Mouse (Mus musculus): ENCODE measurements at regions not wholly inside any gene's neighbourhood (a gene's known extent, or its start where the extent isn't known, plus 50 kb on each side); places are given as distances from the start of the nearest gene placed in this dataset.

DNA sequence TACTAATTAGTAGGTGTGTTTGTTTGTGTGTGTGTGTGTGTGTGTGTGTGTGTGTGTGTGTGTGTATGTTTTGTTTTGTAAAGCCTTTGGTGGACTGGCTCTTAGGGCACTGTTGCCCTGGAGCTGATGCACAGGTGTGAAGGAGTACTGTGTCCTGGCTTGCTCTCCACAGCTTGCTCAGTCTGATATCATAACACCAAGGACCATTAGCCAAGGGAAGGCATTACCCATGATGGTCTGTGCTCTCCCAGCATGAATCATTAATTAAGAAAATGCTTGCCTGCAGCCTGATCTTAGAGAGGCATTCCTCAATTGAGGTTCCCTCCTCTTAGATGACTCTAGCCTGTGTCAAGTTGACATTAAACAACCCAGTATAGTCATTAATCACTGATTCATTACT lies 54.7 kb downstream of the Spry2 start:
- no peak for DNase-seq

DNA sequence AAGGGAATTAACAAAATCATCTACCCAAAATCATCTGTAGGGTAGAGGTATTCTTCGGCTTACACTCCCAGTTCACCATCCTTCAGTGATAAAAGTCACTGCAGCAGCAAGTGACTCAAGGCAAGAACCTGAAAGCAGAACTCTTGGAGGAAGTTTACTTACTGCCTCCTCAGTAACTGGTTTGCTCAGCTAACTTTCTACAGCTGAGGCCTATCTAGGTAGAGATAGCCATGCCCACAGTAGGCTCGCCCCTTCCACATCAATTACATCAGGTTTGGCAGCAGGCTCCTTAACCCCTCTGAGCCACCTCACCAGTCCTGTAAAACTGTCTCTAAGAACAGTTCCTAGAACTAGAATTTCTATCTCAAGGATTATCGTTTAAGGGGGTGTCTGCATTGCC lies 59.1 kb downstream of the Spry2 start:
- DNase-seq, result no peak

DNA sequence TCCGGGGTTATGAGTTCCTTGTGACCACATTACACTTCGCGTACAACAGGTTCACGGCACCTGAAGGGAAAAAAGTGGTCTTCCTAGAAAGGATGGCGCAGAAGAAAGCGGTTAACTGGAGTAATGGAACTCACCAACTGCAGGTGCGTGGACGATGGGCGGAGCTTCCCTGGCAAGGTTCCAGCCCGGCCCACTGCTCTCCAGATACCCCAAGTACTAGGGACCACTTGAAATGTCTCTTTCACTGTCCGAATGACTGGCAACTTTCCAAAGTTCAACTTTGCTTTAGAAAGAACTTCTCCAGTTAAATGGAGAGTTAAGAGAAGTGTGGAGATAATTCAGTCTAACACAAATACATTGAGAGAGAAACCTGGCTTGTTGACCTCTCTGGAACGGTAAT lies 65.9 kb downstream of the Spry2 start:
- DNase-seq, result no peak

DNA sequence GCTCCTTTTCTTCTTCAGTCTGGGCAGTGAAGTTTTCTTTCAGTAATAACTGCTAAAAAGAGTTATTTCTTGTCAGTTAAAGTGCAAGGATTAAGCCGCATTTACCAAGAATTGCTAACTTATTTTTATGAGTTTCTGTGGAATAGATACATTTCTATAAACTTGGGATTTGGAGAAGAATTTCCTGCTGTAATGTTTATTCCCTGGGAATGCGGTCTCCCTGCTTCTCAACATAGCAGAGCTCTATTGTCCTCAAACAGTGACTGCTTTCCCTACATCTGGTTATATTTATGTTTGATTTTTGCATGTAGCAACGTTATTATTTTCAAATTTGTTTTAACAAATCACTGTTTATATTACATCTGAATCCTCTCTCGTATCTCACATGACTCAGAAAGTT lies 66.3 kb downstream of the Spry2 start:
- no peak for DNase-seq

DNA sequence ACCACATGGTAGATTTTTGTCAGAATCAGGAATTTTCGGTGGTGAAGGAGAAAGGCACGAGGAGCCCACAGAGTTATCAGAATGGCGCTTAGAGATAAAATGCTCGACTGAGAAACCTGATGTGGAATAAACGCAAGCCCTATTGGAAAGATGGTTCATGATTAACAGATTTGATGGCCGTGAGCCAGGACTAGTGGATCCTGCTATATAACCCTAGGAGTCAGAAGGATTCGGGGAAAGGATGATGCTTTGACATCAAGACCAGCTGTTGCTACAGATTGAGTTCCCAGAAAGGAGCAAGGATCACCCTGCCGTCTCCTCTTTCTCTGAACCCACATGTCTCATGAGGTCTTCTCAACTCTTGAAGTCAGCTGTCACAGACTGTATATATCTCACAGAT lies 73.5 kb downstream of the Spry2 start:
- DNase-seq, result no peak

DNA sequence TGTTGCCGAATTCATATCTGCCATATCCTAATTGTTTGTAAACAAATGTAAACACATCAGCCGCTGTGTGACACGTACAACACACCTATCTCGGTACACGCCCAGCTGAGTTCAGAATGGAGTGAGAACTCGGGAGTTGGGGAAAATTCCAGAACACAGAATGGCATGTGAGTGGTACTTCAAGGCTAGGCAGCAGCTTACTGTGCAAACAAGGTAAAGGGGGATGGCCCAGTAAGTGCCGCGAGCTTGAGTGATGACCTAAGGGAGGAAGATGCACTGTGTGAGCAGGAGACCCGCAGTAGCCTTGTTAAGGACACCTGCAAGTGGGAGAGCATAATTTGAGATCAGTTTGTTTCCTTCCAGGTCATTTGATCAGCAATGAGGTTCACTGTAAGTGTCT lies 74.0 kb downstream of the Spry2 start:
- DNase-seq, result no peak

DNA sequence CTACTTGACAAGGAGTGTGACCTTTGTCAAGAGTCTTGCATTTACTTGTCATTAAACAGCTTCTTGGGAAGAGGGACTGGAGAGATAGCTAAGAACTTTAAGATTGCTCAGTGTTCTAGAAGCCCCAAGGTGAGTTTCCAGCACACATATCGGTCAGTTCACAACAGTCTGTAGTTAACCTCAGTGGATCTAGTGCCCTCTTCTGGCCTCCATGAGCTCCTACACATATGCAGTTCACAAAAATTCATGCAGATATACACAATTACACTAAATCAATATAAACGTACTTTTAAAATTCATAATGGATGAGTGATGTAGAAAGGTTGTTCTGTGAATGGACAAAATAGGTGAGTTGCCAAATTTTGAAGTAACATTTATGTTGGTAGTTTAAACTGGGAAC lies 77.1 kb downstream of the Spry2 start:
- no peak for DNase-seq

DNA sequence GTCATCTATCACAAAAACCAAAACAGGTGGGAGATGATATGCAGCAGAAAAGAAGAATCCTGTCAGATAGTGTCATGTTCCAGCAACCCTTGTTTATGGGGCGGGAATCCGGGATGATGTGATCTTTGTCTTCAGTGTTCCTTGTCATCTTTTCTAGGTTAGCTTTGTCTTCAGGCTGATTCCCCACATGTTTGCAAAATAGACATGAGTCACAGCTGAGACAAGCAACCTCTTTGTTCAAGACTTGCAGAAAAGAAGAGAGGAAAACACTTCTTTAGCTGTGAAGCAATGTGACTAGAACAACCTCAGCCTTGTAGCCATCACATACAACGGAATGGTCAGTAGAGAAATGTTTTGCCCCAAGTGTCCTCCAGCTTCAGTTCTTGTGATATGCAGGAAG lies 77.8 kb downstream of the Spry2 start:
- no peak for DNase-seq

DNA sequence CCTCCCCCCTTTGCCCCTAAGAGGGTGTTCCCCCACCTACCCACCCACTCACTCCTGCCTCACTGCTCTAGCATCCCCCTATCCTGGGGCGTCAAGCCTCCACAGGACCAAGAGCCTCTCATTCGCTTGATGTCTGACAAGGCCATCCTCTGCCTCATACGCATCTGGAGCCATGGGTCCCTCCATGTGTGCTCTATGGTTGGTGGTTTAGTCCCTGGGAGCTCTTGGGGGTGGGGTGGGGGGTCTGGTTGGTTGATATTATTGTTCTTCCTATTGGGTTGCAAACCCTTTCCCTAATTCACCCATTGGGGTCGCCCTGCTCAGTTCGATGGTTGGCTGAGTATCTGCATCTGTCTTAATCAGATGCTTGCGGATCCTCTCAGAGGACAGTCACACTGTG lies 79.1 kb downstream of the Spry2 start:
- no peak for DNase-seq

DNA sequence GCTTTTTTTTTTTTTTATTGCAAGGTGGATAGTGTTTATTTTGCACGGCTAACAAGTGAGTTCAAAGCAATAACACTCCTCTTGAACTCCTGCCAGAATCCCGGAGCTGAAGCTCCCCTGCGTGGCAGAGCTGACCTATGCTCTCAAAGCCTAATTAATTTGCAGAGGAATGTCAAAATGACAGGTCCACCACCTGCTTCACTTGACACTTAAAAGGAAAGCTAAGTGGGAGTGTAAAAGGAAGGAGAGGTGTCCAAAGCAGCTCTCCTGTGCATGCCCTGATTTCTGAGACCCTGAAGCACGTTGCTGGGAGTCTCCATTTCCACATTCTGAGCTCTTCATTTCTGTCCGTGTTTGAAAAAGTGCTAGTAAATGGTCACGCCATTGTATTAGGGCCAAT lies 80.8 kb downstream of the Spry2 start:
- DNase-seq, result no peak

DNA sequence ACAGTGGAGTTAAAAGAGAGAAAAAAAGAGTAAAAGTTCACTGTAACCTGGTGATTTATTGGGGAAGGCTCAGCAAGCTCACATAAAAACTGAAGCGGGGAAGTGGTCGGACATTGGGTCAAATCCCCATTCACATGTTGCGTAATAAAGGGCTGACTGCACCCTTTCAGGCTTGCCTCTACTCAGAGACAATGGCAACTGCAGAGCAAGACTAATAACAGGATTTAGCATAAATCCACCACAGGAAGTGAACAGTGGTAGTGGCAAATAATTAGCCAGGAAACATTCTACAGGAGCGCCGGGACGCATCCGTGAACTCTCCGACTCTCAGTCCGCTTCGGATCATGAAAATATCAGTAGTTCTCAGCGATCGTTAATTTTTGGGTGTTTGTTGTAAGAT lies 81.3 kb downstream of the Spry2 start:
- DNase-seq, result no peak

DNA sequence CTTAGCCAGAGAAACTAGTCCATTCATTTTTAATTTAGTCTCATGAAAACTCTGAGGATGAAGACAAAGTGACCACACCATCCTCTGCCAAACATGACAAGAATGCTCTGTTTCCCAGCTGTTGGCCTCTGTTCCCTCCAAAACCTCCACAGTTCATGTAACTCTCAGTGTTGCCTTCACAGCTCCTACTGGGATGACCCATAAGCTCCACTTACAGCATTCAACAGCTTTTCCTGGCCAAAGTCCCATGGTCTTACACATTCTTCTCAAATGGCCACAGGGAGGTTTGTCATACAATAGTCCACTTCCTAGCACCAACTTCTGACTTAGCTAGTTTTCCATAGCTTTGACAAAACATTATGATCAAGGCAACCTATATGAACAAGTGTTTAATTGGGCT lies 83.0 kb downstream of the Spry2 start:
- no peak for DNase-seq

DNA sequence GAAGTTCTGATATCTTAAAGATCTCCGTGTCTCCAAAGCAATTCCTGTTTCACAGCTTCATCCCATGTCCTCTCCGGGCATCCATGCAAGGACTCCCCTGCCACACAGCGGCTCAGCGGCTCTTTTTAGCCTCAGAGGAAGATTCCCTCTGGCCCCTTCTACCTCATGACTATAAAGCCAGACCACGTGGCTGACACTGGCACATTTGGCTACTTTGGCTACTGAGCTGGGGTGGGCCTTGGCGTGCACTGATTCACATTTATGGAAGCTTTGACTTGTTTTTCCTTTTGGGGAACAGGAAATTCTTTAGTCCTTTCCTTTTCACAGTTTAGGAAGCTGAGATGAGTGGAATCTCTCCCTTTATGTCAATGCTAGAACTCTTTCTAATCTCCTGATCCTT lies 83.5 kb downstream of the Spry2 start:
- no peak for DNase-seq

DNA sequence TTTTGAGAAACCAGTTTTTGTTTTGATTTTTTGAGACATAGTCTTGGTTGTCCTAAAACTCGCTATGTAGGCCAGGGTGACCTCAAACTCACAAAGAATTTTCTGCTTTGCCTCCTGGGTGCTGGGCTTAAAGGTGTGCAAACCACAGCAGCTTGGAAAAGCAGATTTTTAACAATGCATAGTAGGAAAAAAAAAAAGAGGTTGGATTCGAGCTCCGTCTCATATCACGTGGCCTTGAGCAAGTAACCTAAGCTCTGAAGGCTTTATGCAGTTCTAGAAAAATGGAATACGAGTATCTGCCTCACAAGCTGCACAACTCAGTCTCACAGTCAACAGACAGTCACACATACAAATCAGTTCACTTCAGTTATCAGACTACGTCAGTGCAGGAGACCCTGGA lies 90.9 kb downstream of the Spry2 start:
- DNase-seq, result no peak

DNA sequence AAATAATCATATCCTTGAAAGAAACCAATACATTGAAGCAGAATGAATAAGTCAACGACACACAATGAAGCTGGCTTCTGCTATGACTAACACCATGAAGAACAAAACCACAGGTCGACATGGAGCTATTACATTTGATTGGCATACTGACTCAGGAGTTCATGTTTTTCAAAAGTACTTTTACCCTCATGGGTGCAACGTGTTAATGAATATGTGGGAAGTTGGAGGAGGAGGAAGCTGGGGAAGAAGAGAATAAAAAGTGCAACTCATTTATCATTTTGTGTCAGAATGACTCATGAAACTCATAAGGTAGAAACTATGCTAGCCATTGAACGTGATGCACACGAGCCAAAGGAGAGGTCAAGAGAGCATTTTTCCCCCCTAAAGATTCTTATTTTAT lies 91.3 kb downstream of the Spry2 start:
- no peak for DNase-seq

DNA sequence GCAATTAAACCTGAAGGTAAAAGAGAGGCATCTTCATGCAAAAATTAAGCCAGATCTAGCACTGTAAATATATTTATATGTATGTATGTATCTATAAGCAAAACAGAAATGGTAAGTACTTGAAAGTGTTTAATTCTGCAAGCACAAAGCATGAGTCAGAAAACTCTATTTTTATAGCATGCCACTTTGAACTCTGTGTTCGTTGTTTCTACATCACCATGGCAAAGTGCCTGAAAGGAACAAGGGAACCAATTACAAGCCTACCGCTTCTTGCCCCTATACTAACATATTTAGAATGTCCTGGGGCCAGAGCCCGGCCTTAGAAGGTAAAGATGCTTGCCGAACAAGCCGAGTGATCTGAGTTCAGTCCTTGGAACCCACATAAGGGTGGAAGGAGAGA lies 91.9 kb downstream of the Spry2 start:
- DNase-seq, result no peak

DNA sequence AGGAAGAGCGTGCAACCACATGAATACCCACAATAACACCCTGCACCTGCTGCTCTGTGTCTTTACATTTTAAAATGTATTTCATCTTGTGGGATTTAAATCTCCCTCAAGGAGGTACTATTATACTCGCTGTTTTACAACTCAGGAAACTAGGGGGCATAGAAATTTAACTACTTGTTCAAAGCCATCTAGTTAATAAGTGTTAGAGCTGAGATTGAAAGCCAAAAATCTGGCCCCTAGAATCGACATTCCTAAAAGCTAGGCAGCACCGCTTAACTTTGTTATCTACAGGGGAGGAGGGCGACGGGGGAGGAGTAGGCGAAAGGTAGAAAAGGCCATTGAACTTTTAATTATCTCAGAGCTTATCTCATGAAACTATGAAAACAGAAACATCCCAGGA lies 93.3 kb downstream of the Spry2 start:
- no peak for DNase-seq

DNA sequence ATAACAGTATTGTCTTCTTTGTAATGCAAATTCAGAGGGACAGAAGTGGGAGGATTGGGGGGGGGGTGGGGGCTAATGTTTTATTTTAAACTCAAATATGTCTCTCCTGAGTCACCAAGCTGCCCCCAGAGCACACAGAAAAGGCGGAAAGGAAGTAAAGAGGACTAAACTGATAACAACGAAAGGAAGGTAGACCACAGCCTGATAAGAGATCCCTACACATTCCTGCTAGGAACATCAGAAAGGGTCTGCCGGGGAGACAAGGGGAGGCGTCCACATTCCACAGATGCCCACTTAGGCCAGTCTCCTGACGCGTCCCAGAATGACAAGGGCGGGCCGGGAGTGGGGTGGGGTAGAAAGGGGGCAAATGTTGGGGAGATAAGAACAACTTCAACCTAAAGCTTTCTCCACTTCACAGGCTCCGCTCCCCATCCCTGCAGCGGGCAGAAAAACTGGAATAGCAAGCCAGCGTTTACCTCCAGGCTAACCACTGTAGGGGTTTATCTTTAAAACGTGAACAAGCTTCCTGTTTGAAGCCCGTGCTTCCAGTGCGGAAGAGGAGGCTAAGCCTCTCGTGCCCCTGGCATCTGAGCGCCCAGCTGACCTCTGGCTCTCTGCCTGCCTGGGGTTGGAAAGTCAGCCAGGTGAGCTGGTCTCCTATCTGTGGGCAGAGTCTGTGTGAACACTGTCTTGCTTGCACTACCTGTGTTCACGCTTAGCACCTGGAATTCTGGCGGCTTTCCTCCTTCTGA lies 93.9 kb downstream of the Spry2 start:
- no peak for DNase-seq

DNA sequence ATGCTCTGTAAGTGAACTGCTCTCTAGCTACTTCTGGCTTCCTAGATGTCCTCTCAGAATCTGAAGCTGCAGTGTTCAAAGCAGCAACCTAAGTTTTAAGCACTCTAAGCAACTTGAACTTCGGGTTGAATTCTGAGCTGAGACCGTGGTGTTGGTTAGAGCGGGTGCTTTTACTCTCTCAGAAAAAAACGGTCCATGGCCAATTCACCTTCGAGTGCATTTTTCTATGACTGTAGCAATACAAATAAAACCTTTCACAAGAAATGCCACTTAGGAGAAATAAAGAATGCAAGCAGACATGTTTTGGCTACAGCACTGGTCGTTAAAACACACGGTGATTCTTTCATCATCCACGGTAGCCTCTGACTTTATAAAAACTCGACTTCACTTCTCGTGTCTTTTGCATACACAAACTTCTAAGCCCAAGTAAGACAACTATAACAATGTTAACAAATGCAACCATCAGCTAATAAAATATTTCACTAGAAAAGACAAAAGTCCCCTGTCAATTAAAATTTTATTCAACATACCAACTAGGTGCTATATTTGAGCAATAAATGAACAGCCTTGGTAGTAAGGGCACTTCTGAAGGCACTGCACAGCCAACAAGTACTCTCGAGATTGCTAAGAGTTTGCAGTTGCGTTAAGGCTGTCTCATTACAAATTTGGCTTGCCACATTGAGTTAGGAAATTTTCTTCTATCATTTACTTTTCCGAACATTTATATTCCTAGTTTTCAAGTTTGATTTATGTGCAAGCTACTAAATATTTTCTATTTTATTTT lies 96.3 kb downstream of the Spry2 start:
- DNase-seq, result no peak

DNA sequence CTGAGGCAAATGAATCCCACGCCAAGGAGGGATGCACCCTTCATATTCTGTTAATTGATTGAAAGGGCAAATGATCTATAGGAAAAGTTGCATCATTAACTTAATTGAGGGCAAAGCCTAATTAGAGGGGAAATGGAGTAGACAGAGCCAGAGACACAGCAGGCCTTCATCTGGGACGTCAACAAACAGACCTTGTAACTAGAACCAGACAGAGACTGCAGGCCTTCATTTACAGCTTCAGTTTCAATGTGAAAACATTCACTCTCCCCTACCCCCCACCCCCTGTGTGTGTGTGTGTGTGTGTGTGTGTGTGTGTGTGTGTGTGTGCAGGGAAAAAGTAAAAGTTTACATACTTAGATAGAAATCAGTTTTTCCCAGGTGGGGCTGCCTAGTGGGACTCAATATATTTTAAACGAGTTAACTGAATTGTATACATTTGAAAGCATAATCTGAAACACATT lies 97.2 kb downstream of the Spry2 start:
- DNase-seq, result no peak

DNA sequence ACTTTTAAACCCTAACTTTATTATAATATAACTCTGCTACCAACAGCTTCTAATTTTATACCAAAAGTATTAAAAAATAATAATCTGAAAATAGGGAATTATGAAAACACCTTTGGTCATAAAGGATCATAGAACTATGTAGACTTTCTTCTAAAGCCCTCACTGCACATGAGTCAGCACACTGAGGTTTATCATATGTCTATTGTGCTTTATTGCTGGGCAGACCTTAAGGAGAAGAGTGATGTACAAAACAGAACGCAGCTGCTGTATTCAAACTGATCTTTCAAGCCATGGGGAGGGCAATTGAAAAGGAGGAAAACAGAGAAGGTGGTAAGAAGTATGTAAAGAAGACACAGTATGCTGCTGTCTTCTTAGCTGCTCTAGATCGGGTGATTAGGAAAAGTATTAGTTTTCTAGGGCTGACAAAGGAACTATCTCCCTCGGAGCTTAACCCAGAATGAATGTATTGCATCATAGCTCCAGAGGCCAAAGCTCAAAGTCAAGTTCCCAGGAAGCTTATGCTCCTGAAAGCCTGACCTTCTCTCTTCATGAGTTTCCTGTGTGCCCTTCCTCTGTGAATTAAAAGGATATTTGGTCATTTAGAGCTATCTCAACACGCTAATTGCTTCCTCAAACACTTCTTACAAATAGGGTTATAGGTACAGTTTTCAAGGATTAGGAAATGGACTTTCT lies 103.5 kb downstream of the Spry2 start:
- DNase-seq, result no peak

DNA sequence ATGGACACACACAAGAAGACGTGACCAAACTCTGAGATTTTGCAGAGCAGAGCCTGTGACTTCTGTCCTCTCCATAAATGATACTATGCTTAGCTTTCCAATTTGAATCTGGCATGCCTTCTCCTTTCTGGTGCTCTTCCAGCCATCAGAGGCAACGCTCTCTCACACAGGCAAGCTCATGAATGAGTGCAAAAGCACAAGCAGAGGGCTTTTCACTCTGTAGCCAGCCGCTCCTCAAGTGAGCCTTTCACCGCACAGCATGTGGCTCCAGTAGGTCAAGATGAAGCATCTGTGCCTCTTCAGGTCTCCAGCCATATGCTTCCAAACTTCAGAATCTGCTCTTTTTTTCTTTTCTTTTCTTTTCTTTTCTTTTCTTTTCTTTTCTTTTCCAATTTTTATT lies 106.2 kb downstream of the Spry2 start:
- peak; percentile 50 for DNase-seq

DNA sequence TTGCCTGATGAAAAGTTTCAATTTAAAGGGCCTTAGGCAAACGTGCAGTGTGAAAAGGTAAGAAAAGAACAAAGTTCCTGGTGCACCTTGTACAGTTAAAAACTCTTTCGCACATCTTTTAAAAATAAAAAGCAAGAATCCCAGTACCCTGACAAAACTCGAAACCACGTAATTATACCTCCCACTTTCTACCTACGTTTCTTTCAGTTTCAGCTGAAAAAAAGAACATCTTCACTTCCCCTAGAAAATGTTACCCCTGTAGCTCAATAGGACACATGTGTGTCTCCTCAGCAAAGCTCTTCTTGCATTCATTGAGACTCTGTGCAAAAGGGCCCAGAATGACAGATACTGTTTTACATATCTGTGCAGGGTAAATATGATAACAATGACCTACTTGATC lies 113.2 kb downstream of the Spry2 start:
- no peak for DNase-seq

DNA sequence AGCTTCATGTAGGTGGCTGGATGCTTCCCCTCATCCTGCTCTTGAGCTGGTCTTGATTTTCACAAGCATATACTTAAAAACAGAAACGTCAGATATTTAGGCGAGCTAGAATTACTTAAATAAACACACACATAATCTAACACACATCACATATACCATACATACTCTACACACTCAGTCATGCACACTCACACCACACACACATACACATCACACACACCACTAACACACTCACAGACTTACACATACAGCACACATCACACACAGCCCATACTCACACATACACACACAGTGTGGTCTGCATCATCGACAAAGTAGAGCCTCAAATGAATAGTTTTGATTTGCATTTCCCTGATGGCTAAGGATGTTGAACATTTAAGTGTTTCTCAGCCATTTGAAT lies 116.9 kb downstream of the Spry2 start:
- DNase-seq, result no peak

All from cerebellum, adult 11-12 months (tissue).